Mouse (Mus musculus) lung, postnatal 0 days (tissue): ENCODE results near the gene Mrpl42.

Experiments used
- CTCF ChIP-seq: IDR thresholded peaks from 2 replicates; pipeline ENCODE4 v1.5.1; 2016; ENCODE audit warnings: antibody characterized with exemption, mild to moderate bottlenecking
- EP300 ChIP-seq: IDR thresholded peaks from 2 replicates; pipeline ENCODE4 v1.6.1; 2016; ENCODE audit warnings: antibody characterized with exemption, mild to moderate bottlenecking, control low read depth

GRCm38 (mm10) chr10:95471186-95471585 is 30.6 kb downstream of the Mrpl42 start:
- TF ChIP-seq CTCF (no peak), EP300 (no peak)
